Comparison of ENCODE assay signal across 15 mouse cellular contexts in the genomic region with DNA sequence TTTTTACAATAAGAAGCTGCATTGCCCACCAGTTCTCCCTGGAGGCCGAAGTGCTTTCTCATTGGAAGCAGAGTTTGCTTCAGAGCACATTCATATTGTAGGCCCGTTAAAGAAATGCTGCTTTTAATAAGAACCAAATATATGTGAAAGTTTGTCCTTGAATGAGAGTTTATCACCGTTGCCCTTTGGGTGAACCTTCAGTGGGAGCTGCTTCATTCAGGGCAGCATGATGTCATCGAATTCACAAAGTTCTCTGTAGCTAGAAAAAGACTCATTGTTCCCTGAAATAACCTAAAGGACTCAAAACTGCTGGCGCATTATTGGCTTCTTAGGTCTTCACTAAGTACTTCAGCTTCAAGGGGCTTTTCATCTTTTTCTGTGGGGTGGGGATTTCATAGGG.
DNase-seq lines count a peak whose midpoint lies in the region; ATAC-seq and TF ChIP-seq lines count a peak whose summit lies in the region.
"Had no signal": no experiment of that assay in that cellular context is flagged by ENCODE, and none has a peak within 500 bp of the region (broad histone marks: within the 10 kb centered on the region; RNA-seq: fewer than 3 reads in every experiment).

No protein-coding gene starts in this region.

- H3K9me3 ChIP-seq in lung, embryonic 16.5 days (ENCODE audit: control insufficient read depth, low read length): no peaks in the 10 kb centered on the region
- no peaks in the 10 kb centered on the region for H3K9me3 ChIP-seq in embryonic facial prominence, embryonic 14.5 days (ENCODE audit: control insufficient read depth, low read length)
- H3K9me3 ChIP-seq in stomach, postnatal 0 days (ENCODE audit: control insufficient read depth, low read length): no peaks in the 10 kb centered on the region
- H3K9me3 ChIP-seq: hindbrain, embryonic 15.5 days; liver, embryonic 15.5 days had no signal

- no peak overlapping the region for H3K4me2 ChIP-seq in lung, embryonic 16.5 days (ENCODE audit: low read depth, low read length)
- no peak overlapping the region for H3K4me2 ChIP-seq in embryonic facial prominence, embryonic 14.5 days (ENCODE audit: low read depth, low read length)
- no peak overlapping the region for H3K4me2 ChIP-seq in stomach, postnatal 0 days (replicated peaks; ENCODE audit: low read depth)
- H3K4me2 ChIP-seq: hindbrain, embryonic 15.5 days; liver, embryonic 15.5 days had no signal

- H3K36me3 ChIP-seq in lung, embryonic 16.5 days (ENCODE audit: control insufficient read depth, insufficient read depth, low read length): no peaks in the 10 kb centered on the region
- H3K36me3 ChIP-seq in embryonic facial prominence, embryonic 14.5 days (ENCODE audit: control insufficient read depth, insufficient read depth, low read length): no peaks in the 10 kb centered on the region
- no peaks in the 10 kb centered on the region for H3K36me3 ChIP-seq in stomach, postnatal 0 days (ENCODE audit: control insufficient read depth, insufficient read depth, low read length)
- H3K36me3 ChIP-seq: hindbrain, embryonic 15.5 days; liver, embryonic 15.5 days had no signal

- no peaks in the 10 kb centered on the region for H3K27me3 ChIP-seq in lung, embryonic 16.5 days (ENCODE audit: control insufficient read depth, insufficient read depth, low read depth, low read length)
- H3K27me3 ChIP-seq in embryonic facial prominence, embryonic 14.5 days (replicated peaks; ENCODE audit: control insufficient read depth, insufficient read depth, low read length): no peaks in the 10 kb centered on the region
- H3K27me3 ChIP-seq in stomach, postnatal 0 days (ENCODE audit: control insufficient read depth, insufficient read depth, low read length): no peaks in the 10 kb centered on the region
- H3K27me3 ChIP-seq: CH12.LX; hindbrain, embryonic 15.5 days; liver, embryonic 15.5 days had no signal

- DNase-seq in gastrocnemius, adult 2 months: no peak
- DNase-seq in gastrocnemius, adult 8-10 months (ENCODE audit: low spot score in 2 of 2): no peak
- DNase-seq in lung, postnatal 4 days: no peak
- peak; percentile 65 for DNase-seq in embryonic facial prominence, embryonic 14.5 days (ENCODE audit: low spot score)
- peak; percentile 40 for DNase-seq in retina, postnatal 1 day
- no peak for DNase-seq in cerebellum, postnatal 25 days
- DNase-seq in stomach, postnatal 0 days (ENCODE audit: low spot score): no peak
- DNase-seq: cerebellum, adult 18-20 months; gastrocnemius, postnatal 14 days; thymus, adult 18-20 months had no signal

- intact Hi-C loops in gastrocnemius, adult 2 months (cut with DNase I): loop anchor here (5.0 kb wide), 1 partner anchor 45 kb away; no protein-coding TSS in a partner anchor

- H3K27ac ChIP-seq in gastrocnemius, adult 2 months: peak overlapping the region; percentile 41
- peak overlapping the region; percentile 42; the same call in 1 of the 2 replicates for H3K27ac ChIP-seq in lung, embryonic 16.5 days (ENCODE audit: low read length)
- H3K27ac ChIP-seq in embryonic facial prominence, embryonic 14.5 days (replicated peaks; ENCODE audit: low read depth, low read length): no peak overlapping the region
- no peak overlapping the region for H3K27ac ChIP-seq in stomach, postnatal 0 days (replicated peaks)
- H3K27ac ChIP-seq: hindbrain, embryonic 15.5 days; liver, embryonic 15.5 days had no signal

- no peak for TF ChIP-seq EP300 in stomach, postnatal 0 days (optimal IDR thresholded peaks at IDR 0.05)

- no peak overlapping the region for H3K4me3 ChIP-seq in gastrocnemius, adult 2 months
- H3K4me3 ChIP-seq in lung, embryonic 16.5 days (ENCODE audit: low read length): no peak overlapping the region
- H3K4me3 ChIP-seq in embryonic facial prominence, embryonic 14.5 days (ENCODE audit: low read depth, low read length): no peak overlapping the region
- H3K4me3 ChIP-seq in stomach, postnatal 0 days (ENCODE audit: low read depth, low read length): no peak overlapping the region
- H3K4me3 ChIP-seq: erythroblast, embryonic 14.5 days; hindbrain, embryonic 15.5 days; liver, embryonic 15.5 days had no signal

- peaks cover 22% of the 10 kb centered on the region for H3K4me1 ChIP-seq in lung, embryonic 16.5 days (replicated peaks; ENCODE audit: control insufficient read depth, insufficient read depth, low read length)
- H3K4me1 ChIP-seq in embryonic facial prominence, embryonic 14.5 days (ENCODE audit: control insufficient read depth, insufficient read depth, low read length): 0 out of 2 replicates have a peak, but pooled peaks cover 9% of the 10 kb centered on the region
- no peaks in the 10 kb centered on the region for H3K4me1 ChIP-seq in stomach, postnatal 0 days (replicated peaks; ENCODE audit: control insufficient read depth, insufficient read depth)
- H3K4me1 ChIP-seq: hindbrain, embryonic 15.5 days; liver, embryonic 15.5 days had no signal

- H3K9ac ChIP-seq in lung, embryonic 16.5 days (ENCODE audit: low read length): no peak overlapping the region
- H3K9ac ChIP-seq in embryonic facial prominence, embryonic 14.5 days (ENCODE audit: low read depth, low read length): no peak overlapping the region
- H3K9ac ChIP-seq in stomach, postnatal 0 days (ENCODE audit: low read length): no peak overlapping the region
- H3K9ac ChIP-seq: hindbrain, embryonic 15.5 days; liver, embryonic 15.5 days had no signal

- TF ChIP-seq CTCF in gastrocnemius, adult 2 months (IDR thresholded peaks at IDR 0.05): no peak
- TF ChIP-seq CTCF in stomach, postnatal 0 days (IDR thresholded peaks at IDR 0.05; ENCODE audit: low read depth): no peak

- WGBS in lung, embryonic 16.5 days: 32% methylated on average over 5 of the region's 5 CpGs
- WGBS in embryonic facial prominence, embryonic 14.5 days: 44% methylated on average over 5 of the region's 5 CpGs
- WGBS in stomach, postnatal 0 days: 36% methylated on average over 5 of the region's 5 CpGs

- ATAC-seq in lung, embryonic 16.5 days (ENCODE audit: low read depth): peak; percentile 49
- no peak for ATAC-seq in embryonic facial prominence, embryonic 14.5 days (ENCODE audit: low read depth)
- ATAC-seq in stomach, postnatal 0 days (ENCODE audit: low FRiP score, low TSS enrichment): no peak

Comparison
In these comparisons a context has a peak if more than half of its experiments do, and no peak if none do; other contexts are left out.
1. DNase-seq: peak in embryonic facial prominence, embryonic 14.5 days (single experiment) and retina, postnatal 1 day (single experiment); none in gastrocnemius, adult 2 months (single experiment), gastrocnemius, adult 8-10 months (0 of 2), lung, postnatal 4 days (0 of 2), cerebellum, postnatal 25 days (0 of 2) and stomach, postnatal 0 days (single experiment).
2. H3K27ac ChIP-seq: peak in gastrocnemius, adult 2 months (single experiment) and lung, embryonic 16.5 days (single experiment); none in embryonic facial prominence, embryonic 14.5 days (single experiment) and stomach, postnatal 0 days (single experiment).